In genomic region chr9:53375907-53376306, GRCm38 (mm10) we compare ENCODE assay signal across 11 mouse cellular contexts. TPM values are rescaled to one million over a fixed set of nuclear protein-coding genes. Genes with fewer than 3 reads are reported as not detected.
A peak's percentile ranks its signal among the peaks of the same experiment; 100 is the strongest.
DNase-seq lines count a peak whose midpoint lies in the region; ATAC-seq and TF ChIP-seq lines count a peak whose summit lies in the region.
"Had no signal": no experiment of that assay in that cellular context is flagged by ENCODE, and none has a peak within 500 bp of the region (broad histone marks: within the 10 kb centered on the region; RNA-seq: fewer than 3 reads in every experiment).

No protein-coding gene starts in this region.

- no peaks in the 10 kb centered on the region for H3K4me1 ChIP-seq in heart, embryonic 11.5 days (ENCODE audit: control insufficient read depth, insufficient read depth, low read length)
- H3K4me1 ChIP-seq in lung, adult 2 months (ENCODE audit: control insufficient read depth, insufficient read depth, low read length), result no peaks in the 10 kb centered on the region
- H3K4me1 ChIP-seq: embryonic facial prominence, embryonic 13.5 days; hindbrain, embryonic 12.5 days had no signal

- no peak overlapping the region for H3K4me2 ChIP-seq in heart, embryonic 11.5 days
- H3K4me2 ChIP-seq: embryonic facial prominence, embryonic 13.5 days; hindbrain, embryonic 12.5 days had no signal

- 58% methylated on average over 4 of the region's 4 CpGs for WGBS in heart, embryonic 11.5 days (ENCODE audit: insufficient replicate concordance)
- 21% methylated on average over 4 of the region's 4 CpGs for WGBS in lung, adult 2 months

- ATAC-seq in heart, embryonic 11.5 days (replicated peaks; ENCODE audit: insufficient number of reproducible peaks, low FRiP score, low TSS enrichment), result no peak

- H3K9me3 ChIP-seq in heart, embryonic 11.5 days (replicated peaks; ENCODE audit: control insufficient read depth, low read length), result no peaks in the 10 kb centered on the region
- H3K9me3 ChIP-seq: embryonic facial prominence, embryonic 13.5 days; hindbrain, embryonic 12.5 days had no signal

- 0 out of 2 replicates have a peak, but pooled peaks have one; percentile 17 for TF ChIP-seq CTCF in lung, adult 2 months (IDR thresholded peaks at IDR 0.05; ENCODE audit: insufficient read depth, low read length)

- no peak overlapping the region for H3K9ac ChIP-seq in heart, embryonic 11.5 days (ENCODE audit: low read depth, low read length)
- H3K9ac ChIP-seq: embryonic facial prominence, embryonic 13.5 days; hindbrain, embryonic 12.5 days had no signal

- H3K27ac ChIP-seq in heart, embryonic 11.5 days (ENCODE audit: low read depth, low read length), result no peak overlapping the region
- H3K27ac ChIP-seq: embryonic facial prominence, embryonic 13.5 days; hindbrain, embryonic 12.5 days had no signal

- no peak overlapping the region for H3K4me3 ChIP-seq in heart, embryonic 11.5 days (ENCODE audit: low read depth, low read length)
- H3K4me3 ChIP-seq in lung, adult 2 months (replicated peaks; ENCODE audit: extremely low read depth, low read depth, low read length), result no peak overlapping the region
- H3K4me3 ChIP-seq: embryonic facial prominence, embryonic 13.5 days; hindbrain, embryonic 12.5 days had no signal

- no peak for TF ChIP-seq POLR2A in lung, adult 2 months (IDR thresholded peaks at IDR 0.05; ENCODE audit: borderline replicate concordance, extremely low read depth, low read depth, low read length)

- no peaks in the 10 kb centered on the region for H3K36me3 ChIP-seq in heart, embryonic 11.5 days (ENCODE audit: control insufficient read depth, insufficient read depth, low read length)
- H3K36me3 ChIP-seq: embryonic facial prominence, embryonic 13.5 days; hindbrain, embryonic 12.5 days had no signal

- DNase-seq in heart, adult 18-20 months, result peak; percentile 45 to 70
- DNase-seq in urinary bladder, postnatal 36 days (ENCODE audit: low spot score in 2 of 2), result peak; percentile 36 to 48
- no peak for DNase-seq in urinary bladder, adult 2 months (ENCODE audit: low spot score)
- DNase-seq in lung, adult 2 months, result peak; percentile 25
- DNase-seq in frontal cortex, postnatal 36 days (ENCODE audit: low spot score in 2 of 2), result no peak
- no peak for DNase-seq in right cerebral cortex, postnatal 10 days (ENCODE audit: low spot score in 2 of 2)
- no peak for DNase-seq in frontal cortex, adult 2 months (ENCODE audit: extremely low spot score in 1 of 2, low spot score in 1 of 2)
- DNase-seq: kidney, postnatal 4 days had no signal

- no peaks in the 10 kb centered on the region for H3K27me3 ChIP-seq in heart, embryonic 11.5 days (ENCODE audit: control insufficient read depth, insufficient read depth, low read length)
- H3K27me3 ChIP-seq: embryonic facial prominence, embryonic 13.5 days; hindbrain, embryonic 12.5 days had no signal

RNA-seq across cellular contexts. Expression of gene Kdelc2, which starts 7.9 kb away (rescaled TPM):
- 1 to 10 TPM; 8.1 to 9.0 TPM for total RNA-seq in heart, adult 18-20 months (2021)
- 19.3 and 20.9 TPM in 2 replicates for polyA plus RNA-seq in heart, embryonic 11.5 days (2014; fragmentation: Nextera tagmentation; extraction: Ambion mirVana)
- 14.1 and 22.2 TPM in 2 replicates for polyA plus RNA-seq in urinary bladder, adult 2 months (2012; rRNA removed)
- 11.5 and 14.2 TPM in 2 replicates for polyA plus RNA-seq in lung, adult 2 months (2012; rRNA removed)
- 4.4 and 4.9 TPM in 2 replicates for polyA plus RNA-seq in frontal cortex, adult 2 months (2012; rRNA removed)

RNA-seq across cellular contexts. Expression of gene 4930550C14Rik, which starts 26.2 kb away (rescaled TPM):
- not detected for total RNA-seq in heart, adult 18-20 months (2021)
- polyA plus RNA-seq in heart, embryonic 11.5 days (2014; fragmentation: Nextera tagmentation; extraction: Ambion mirVana), result 0.30 and 0.54 TPM in 2 replicates
- polyA plus RNA-seq in urinary bladder, adult 2 months (2012; rRNA removed), result 1.1 and 1.7 TPM in 2 replicates
- 0.55 and 1.3 TPM in 2 replicates for polyA plus RNA-seq in lung, adult 2 months (2012; rRNA removed)
- polyA plus RNA-seq in frontal cortex, adult 2 months (2012; rRNA removed), result 0.66 and 1.1 TPM in 2 replicates

Comparison
In these comparisons a context has a peak if more than half of its experiments do, and no peak if none do; other contexts are left out.
1. DNase-seq: peak in heart, adult 18-20 months (2 of 2), urinary bladder, postnatal 36 days (2 of 2) and lung, adult 2 months (single experiment); none in urinary bladder, adult 2 months (single experiment), frontal cortex, postnatal 36 days (0 of 2), right cerebral cortex, postnatal 10 days (0 of 2) and frontal cortex, adult 2 months (0 of 2).